Mouse (Mus musculus): ENCODE data around the gene Junb. TPM values are rescaled to one million over a fixed set of nuclear protein-coding genes. Genes with fewer than 3 reads are reported as not detected.
A peak's percentile ranks its signal among the peaks of the same experiment; 100 is the strongest.

The Junb gene
- total RNA-seq, 2 experiments from 2014 or later, result 71.5 to 139 TPM

DNA sequence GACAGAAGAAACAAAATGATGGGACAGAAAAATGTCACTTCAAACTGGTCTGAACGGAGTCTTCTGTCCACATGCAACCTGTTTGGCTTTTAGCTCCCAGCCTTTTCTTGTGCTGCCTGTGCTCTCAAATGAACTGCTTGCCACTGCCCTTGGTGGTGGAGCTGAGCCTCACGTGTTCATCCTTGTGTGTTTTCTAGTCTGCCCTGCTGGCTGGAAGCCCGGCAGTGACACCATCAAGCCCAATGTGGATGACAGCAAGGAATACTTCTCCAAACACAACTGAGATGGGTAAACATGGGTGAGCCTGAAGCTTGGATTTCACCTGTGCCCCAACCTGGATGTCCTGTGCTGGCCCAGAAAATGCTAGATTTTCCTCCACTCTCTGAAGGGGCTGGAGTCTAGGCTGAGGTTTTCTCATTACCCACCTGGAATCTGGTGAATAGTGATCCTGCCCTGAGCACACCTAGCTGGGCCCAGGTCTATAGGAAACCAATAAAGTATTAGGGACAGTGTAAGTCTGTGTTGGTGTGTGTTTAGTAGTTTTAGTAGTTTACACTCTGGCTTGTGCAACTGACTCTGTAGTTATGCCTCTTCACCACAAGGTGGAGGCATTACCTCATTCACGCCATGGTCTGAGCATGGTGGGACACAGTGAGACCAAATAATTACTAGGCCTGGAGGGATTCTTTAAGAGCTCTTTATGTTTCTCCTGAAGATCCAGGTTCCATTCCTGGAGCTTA lies 4.5 kb downstream of the Junb start:
- peak; percentile 88 to 91 for DNase-seq

DNA sequence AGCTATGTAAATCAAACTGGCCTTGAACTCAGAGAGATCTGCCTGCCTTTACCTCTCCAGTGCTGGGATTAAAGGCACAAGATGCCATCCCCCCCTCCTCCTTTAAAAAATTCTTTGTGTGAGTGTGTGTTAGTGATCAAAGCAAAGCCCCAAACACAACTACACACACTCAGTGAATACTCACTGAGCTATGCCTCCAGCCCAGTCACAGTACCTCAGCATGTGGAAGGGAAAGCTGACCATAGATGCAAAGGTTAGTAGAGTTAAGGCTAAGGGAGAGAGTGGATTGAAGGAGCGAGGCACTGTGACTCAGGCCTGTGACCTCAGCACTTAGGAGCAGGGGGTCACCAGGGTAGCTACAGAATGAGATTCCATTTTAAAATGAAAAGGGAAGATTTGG lies 5.4 kb downstream of the Junb start:
- DNase-seq, result no peak

DNA sequence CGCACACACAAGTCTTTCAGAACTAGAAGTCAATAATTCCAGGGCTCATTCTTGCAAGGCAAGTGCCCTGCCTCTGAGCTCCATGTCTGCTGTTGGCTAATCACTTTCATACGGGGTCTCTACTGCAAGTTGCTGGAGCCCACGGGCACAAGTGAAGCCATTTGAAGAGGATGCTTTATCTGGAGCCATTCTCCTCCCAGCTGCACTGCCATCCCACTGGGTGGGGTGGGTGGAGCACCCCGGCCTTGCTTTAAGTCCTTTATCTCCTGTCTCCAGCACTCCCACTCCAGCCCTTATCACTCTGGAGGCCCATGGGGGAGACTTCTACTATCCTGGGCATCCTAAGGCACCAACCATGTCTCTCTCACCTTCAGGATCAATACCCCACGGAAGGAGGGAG lies 7.6 kb downstream of the Junb start:
- DNase-seq, result no peak

DNA sequence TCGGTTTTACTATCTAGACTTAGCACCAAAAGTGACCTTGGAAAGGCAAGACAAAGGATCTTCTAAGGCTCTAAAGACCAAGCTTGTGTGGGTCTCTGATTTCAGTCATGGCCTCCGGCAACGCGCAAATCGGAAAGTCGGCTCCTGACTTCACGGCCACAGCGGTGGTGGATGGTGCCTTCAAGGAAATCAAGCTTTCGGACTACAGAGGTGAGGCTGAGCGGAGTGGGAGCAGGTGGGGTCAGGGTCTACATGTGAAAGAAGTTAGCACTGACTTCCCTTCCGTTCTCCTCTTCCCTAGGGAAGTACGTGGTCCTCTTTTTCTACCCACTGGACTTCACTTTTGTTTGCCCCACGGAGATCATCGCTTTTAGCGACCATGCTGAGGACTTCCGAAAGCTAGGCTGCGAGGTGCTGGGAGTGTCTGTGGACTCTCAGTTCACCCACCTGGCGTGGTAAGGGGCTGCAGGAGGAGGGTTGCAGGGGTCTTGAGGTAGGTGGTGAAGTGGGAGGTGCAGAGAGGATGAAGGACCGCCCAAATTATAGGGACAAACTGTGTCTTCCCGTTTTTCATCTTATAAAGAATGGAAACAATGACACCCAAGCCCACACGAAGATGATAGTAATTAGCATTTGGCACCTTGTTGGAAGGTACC lies 8.3 kb downstream of the Junb start:
- peak in 1 of 2 experiments; percentile 21 for DNase-seq

DNA sequence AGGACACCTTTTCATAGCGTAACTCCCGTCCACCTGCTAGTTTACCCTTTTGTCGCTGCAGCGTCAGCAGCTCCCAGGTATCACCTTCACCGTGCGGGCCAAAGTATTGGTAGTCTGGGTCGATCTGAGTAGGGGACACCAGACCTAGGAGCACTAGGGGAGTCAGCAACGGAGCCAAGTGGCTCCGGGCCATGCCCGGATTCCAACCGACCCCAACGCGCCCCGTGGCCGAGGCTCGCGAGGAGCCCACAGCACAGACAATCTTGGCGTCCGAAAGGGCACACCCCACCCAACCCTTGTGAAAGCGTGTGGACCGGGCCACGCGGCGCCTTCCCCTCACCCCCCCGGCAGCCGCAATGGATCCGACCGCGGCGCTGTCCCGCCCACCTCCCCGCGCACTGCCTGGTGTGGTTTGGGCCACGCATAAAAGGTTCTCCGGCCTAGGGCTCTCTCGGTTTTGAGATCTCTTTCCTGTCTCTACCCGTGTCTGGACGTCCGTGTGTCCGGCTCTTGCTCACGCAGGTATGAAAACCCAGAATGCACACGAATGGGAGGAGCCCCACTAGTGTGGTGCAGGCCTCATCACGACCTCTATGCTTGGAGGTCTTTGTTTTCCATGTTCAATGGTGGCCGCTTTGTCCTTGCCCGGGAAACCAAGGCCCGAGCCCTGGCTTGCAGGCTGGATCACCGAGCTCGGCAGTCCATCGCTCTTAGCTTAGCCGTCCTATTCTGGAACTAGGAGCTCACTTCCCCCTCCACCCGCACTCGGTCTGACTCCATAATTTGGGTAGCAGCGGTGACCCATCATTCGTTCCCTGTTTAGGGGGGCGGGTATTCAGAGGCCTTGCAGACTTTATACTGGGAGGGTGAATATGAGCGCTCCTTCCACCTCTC lies 9.0 kb downstream of the Junb start, which contains the start of the genes Gm49661, Prdx2 and Rnaseh2a:
Gm49661 (minus strand) TSS at position 193 of the 894 bp plus-strand sequence.
Prdx2 (plus strand) TSS at position 347 of the 894 bp plus-strand sequence.
Rnaseh2a (minus strand) TSS at position 527 of the 894 bp plus-strand sequence.
- peak; percentile 84 to 88 for DNase-seq

DNA sequence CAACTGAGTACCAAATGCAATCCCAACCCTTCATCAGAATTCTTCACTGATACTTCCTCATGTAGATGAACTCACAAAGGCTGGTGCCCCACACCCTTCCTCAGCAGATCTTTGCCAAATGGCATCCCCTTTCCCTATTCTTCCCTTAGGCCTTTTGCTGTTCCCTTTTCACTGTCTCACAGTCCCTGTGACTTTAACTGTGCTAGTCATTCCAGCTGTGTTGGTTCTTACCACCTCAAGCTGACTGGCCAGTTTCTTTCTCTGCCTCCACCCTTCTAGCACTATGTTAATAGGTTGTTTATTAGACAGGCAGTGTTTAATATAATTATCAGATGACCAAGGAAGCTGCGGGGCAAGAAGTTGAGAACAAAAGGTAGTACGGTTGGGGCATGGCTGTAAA lies 9.9 kb downstream of the Junb start:
- no peak for DNase-seq

GRCm38 (mm10) chr8:84967532-84968304 lies 10.8 kb downstream of the Junb start:
- peak; percentile 19 to 37 for DNase-seq

DNA sequence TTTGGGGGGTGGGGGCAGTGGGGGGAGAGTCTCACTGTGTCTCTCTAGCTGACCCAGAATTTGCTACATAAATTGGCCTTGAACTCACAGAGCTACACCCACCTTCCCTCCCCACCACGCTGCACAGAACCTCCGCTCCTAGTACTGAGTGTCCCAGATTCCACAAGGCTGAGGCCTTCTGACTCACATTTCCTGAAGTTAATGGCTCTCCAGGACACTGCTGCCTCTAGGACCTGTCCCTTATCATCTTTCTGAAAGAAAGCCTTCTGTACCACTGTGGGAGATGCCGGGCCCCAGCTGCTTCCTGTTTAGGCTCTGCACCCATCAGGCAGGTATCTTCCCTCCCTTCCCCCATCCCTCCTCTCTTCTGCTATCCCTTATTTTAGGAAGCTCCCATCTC lies 11.9 kb downstream of the Junb start:
- DNase-seq, result peak; percentile 66

- DNase-seq, result peak; percentile 95 to 96
These were observed 12.7 kb downstream of the Junb start for GRCm38 (mm10) chr8:84965731-84966291.

GRCm38 (mm10) chr8:84963952-84964351 lies 14.6 kb downstream of the Junb start:
- DNase-seq, result no peak

DNA sequence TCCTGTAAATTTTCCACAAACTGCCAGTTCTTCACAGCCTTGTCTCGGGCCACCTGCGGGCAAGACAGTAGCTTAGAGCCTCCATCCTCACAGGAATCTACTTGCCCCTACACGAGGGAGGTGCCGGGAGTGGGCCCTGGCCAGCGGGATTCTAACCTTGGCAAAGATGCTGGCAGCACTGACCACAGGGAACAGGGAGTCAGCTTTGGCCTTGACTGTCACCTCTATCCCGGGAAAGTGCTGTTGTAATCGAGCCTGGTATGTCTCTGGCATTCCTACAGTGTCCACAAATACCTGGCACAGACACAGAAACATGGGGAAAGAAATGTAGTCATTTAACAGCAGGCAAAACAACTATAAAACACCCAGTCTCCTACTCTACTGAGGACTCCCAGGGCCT lies 18.7 kb downstream of the Junb start:
- DNase-seq, result peak; percentile 80 to 81

DNA sequence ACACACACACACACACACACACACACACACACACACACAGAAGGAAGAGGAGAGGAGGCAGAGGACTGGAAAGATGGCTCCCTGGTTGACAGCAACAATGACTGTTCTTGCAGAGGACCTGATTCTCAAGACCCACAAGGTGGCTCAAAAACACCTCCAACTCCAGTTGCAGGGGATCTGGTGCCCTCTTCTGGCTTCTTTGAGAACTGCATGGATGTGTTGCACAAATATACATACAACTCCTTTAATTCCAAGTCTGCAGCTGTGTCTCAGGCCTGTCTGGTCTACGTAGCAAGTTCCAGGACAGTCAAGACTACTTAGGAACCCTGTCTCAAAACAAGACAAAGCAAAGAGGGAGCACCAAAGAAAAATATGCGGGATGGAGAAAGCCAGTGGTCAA lies 21.8 kb downstream of the Junb start:
- peak; percentile 58 to 76 for DNase-seq

DNA sequence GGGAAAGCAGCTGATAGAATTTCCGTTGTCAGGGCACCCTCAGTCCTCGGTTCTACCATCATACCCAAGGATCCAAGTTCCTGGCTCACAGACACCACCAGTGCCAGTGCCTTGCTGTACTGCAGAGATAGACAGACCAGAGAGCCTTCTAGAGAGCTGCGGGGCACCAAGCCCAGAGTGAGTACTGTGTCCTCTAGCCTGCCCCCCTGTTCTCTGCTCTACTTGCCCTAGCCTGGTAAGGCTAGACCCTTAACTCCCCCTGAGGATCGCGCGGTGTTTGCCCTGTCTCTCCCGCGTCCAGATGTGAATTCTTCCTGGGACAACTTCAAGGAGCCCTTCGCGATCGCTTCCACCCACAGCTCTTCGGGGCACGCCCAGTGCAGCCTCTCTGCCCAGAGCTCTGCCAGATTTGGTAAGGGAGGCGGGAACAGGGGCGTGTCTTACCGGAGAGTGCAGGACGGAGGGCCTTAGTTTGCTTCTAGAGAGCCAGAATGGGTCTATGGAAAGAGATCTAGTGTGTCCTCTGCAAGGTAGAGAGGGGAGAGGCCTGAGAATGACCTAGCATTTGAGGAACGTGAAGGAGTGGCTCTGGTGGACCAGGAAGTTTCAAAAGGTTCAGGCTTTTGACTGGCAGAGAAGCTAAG lies 25.8 kb downstream of the Junb start:
- peak; percentile 85 to 86 for DNase-seq

- no peak for DNase-seq
These were observed 28.8 kb downstream of the Junb start for GRCm38 (mm10) chr8:84949753-84950152.

GRCm38 (mm10) chr8:84947241-84947545 lies 31.3 kb downstream of the Junb start:
- peak; percentile 58 to 66 for DNase-seq

GRCm38 (mm10) chr8:84946528-84947240 lies 31.8 kb downstream of the Junb start, which contains the start of gene Rtbdn:
Rtbdn (plus strand) TSS chr8:84946991.
- no peak for DNase-seq

- DNase-seq, result no peak
These were observed 32.6 kb downstream of the Junb start for GRCm38 (mm10) chr8:84945633-84946527.

DNA sequence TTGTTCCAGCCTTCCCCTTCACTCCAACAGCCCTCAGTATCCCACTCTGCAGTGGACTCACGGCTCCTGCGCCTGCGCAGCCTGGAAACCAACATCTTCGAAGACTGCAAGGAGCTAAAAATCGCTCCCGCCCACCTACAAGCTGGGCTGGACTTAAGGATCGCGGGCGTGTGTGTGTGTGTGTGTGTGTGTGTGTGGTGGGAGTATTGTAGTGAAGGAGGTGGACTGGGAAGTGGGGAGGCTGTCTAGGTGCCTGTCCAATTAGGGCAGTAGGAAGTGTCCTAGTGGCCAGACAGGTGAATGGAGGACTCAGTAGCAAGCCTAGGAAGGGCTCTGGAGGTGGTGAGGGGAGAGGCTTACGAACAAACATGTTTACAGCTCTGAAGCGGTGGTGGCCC lies 33.3 kb downstream of the Junb start:
- no peak for DNase-seq

Measured in adrenal gland, postnatal 36 days (tissue).